Mouse (Mus musculus) lung, adult 2 months (tissue): ENCODE measurements around the gene Clptm1. TPM values are rescaled to one million over a fixed set of nuclear protein-coding genes. Genes with fewer than 3 reads are reported as not detected.
A peak's percentile ranks its signal among the peaks of the same experiment; 100 is the strongest.
"Not testable (repeated sequence)": the region's sequence is repeated elsewhere in the genome, so short reads cannot be mapped to it uniquely, and the experiment has no call there.

Experiments
- DNase-seq: peaks from one replicate; pipeline ENCODE4 v3.0.0; 2022
- H3K4me1 ChIP-seq: fragments of 200-500 bp; 2 replicates; pipeline ENCODE4 v1.6.1; 2011; ENCODE audit warnings: low read length; ENCODE audit not compliant: control insufficient read depth, insufficient read depth
- H3K4me3 ChIP-seq: fragments of 200-500 bp; replicated peaks from 2 replicates; pipeline ENCODE3; 2011; ENCODE audit warnings: low read depth, mild to moderate bottlenecking, control low read depth, low read length; ENCODE audit errors: extremely low read depth
- CTCF ChIP-seq: fragments of 200-500 bp; IDR thresholded peaks from 2 replicates; pipeline ENCODE4 v1.5.1; 2011; ENCODE audit warnings: mild to moderate bottlenecking, low read length, control low read depth; ENCODE audit not compliant: insufficient read depth
- POLR2A ChIP-seq: fragments of 200-500 bp; IDR thresholded peaks from 2 replicates; pipeline ENCODE4 v1.6.1; 2011; ENCODE audit warnings: low read depth, mild to moderate bottlenecking, control low read depth, low read length, borderline replicate concordance; ENCODE audit errors: extremely low read depth
- WGBS: fragments of 180-500 bp; shearing (Covaris S2); methylation state at CpG from one replicate; pipeline ENCODE4 v1.1.7; 2018; 5-methylcytosine and 5-hydroxymethylcytosine counted together
- polyA plus RNA-seq: library from polyadenylated mRNA; depleted of rRNA; stranded (reverse); fragments of >200 nt; gene quantifications from 2 replicates; pipeline ENCODE4 v1.2.3, GENCODE M21; 2012

The Clptm1 gene
- polyA plus RNA-seq, 1 experiment = 143 TPM

DNA sequence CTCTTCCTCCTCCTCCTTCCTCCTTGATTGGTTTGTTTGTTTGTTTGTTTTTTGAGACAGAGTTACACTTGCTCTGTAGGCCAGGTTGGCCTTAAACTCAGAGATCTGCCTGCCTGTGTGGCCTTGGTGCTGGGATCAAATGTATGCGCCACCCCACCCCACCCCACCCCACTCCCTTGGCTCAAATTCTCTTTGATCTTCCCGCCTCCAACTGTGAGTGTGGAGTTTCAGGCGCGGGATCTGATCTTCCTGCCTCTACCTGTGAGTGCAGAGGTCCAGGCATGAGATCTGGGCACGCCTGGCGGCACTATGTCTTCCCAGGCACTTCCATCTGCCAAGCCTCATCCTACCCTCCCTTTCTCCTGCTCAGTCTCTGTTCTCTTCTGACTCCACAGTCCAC is 42.6 kb downstream of the Clptm1 start:
- no peak for DNase-seq
- no peak overlapping the region for H3K4me3 ChIP-seq
- WGBS = 69% methylated on average over 6 of the region's 6 CpGs
- H3K4me1 ChIP-seq = no peaks in the 10 kb centered on the region
- TF ChIP-seq POLR2A (no peak), CTCF (no peak)

DNA sequence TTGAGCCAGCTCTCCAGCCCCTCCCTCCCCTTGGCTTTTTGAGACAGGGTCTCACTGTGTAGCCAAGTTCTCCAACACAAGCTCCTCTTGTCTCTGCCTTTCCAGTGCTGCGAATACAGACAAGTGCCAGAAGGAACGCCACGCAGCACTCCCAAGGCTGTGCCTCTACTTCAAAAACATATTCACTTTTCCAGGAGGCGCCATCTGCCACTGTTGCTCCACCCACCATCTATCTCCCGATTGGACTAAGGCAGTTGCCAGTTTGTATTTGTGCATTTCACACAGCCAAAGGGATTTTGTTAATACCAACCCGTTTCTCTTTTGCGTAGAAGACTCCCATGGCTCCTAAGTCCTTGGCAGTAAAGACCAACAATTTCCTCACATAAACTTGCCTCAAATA is 44.0 kb downstream of the Clptm1 start:
- Histone ChIP-seq H3K4me3 (no peak overlapping the region), H3K4me1 (no peaks in the 10 kb centered on the region)
- WGBS = 92% methylated on average over 7 of the region's 7 CpGs
- DNase-seq = no peak
- TF ChIP-seq CTCF (no peak), POLR2A (no peak)

- peak; percentile 64 for DNase-seq
- peak; percentile 83 for TF ChIP-seq CTCF
- TF ChIP-seq POLR2A = no peak
- Histone ChIP-seq H3K4me3 (no peak overlapping the region), H3K4me1 (no peaks in the 10 kb centered on the region)
- 24% methylated on average over 35 of the region's 35 CpGs for WGBS
Measured at GRCm38 (mm10) chr7:19619004-19619801, 45.6 kb downstream of the Clptm1 start.

- H3K4me1 ChIP-seq = no peaks in the 10 kb centered on the region
- no peak overlapping the region for H3K4me3 ChIP-seq
- DNase-seq = no peak
- 85% methylated on average over 12 of the region's 12 CpGs for WGBS
- no peak for TF ChIP-seq CTCF
- TF ChIP-seq POLR2A = no peak
Measured at GRCm38 (mm10) chr7:19615036-19615577, 49.7 kb downstream of the Clptm1 start.

GRCm38 (mm10) chr7:19610969-19611368 is 53.9 kb downstream of the Clptm1 start:
- Histone ChIP-seq H3K4me3 (no peak overlapping the region), H3K4me1 (no peaks in the 10 kb centered on the region)
- DNase-seq = no peak
- no peak for TF ChIP-seq CTCF
- TF ChIP-seq POLR2A = no peak
- WGBS = 84% methylated on average over 5 of the region's 5 CpGs

DNA sequence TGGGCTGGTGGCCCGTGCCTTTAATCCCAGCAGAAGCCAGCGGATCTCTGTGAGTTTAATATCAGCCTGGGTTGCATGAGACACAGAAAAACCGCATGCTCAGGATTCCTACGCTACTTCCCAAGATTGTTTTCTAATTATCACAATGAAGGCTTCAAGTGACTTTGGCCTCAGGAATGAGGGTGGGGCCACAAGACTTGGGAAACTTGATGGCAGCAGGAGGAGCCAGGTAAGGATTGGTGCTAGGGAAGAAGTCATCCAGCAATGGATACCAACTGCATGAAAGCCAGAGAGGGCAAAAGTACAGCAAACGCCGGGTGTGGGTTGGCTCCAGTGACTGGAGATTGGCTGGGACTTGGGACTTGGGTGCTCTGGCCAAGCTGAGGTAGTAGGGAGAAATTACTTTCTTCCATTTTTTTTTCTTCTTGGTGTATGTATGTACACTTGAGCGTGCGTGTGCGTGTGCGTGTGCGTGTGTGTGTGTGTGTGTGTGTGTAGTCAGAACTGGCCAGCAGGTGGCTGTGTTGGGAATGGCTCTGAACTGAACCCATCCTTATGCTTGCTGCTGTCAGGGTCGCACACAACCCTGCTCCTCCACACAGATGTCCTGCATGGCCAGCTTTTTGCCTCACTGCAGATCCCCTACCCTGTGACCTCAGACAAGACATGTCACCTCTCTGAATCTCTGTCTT is 55.0 kb downstream of the Clptm1 start:
- no peak for TF ChIP-seq CTCF
- TF ChIP-seq POLR2A = no peak
- peak; percentile 12 for DNase-seq
- WGBS = 84% methylated on average over 12 of the region's 12 CpGs
- no peaks in the 10 kb centered on the region for H3K4me1 ChIP-seq
- H3K4me3 ChIP-seq = no peak overlapping the region

GRCm38 (mm10) chr7:19607291-19607690 is 57.5 kb downstream of the Clptm1 start:
- peaks cover 9% of the 10 kb centered on the region for H3K4me1 ChIP-seq
- TF ChIP-seq CTCF = no peak
- no peak for DNase-seq
- WGBS = 77% methylated on average over 5 of the region's 5 CpGs
- no peak overlapping the region for H3K4me3 ChIP-seq

DNA sequence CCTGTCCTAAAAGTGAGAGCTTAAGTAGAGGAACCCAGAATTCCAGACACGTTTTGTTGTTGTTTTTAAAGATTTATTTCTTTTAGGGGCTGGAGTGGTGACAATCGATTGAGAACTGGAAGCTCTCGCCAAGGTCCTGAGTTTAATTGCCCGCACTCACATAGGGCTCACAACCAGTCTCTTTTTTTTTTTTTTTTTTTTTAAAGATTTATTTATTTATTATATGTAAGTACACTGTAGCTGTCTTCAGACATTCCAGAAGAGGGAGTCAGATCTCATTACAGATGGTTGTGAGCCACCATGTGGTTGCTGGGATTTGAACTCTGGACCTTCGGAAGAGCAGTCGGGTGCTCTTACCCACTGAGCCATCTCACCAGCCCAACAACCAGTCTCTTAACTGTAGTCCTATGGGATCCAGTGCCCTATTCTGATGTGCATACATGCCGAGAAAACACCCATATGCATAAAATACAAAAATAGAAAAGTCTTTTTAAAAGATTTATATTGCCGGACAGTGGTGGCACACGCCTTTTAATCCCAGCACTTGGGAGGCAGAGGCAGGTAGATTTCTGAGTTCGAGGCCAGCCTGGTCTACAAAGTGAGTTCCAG is 60.1 kb downstream of the Clptm1 start:
- DNase-seq, H3K4me3 ChIP-seq, H3K4me1 ChIP-seq: not testable (repeated sequence)
- WGBS = 54% methylated on average over 10 of the region's 10 CpGs

GRCm38 (mm10) chr7:19603849-19604605 is 60.8 kb downstream of the Clptm1 start, which contains the start of gene Clasrp:
Gene Clasrp (minus strand): TSS chr7:19604486.
- TF ChIP-seq CTCF (no peak), POLR2A (peak; percentile 86; the same call in 1 of the 2 replicates)
- peak; percentile 97 for DNase-seq
- under 1% methylated on average over 57 of the region's 57 CpGs for whole genome bisulfite sequencing
- peaks cover 9% of the 10 kb centered on the region for H3K4me1 ChIP-seq
- H3K4me3 ChIP-seq = peak within 1 kb of the TSS; percentile 94
